Mouse (Mus musculus): Measurements from ENCODE around the gene Mt3.
A peak's percentile ranks its signal among the peaks of the same experiment; 100 is the strongest.
"Not testable (repeated sequence)": the region's sequence is repeated elsewhere in the genome, so short reads cannot be mapped to it uniquely, and the experiment has no call there.

Mt3 gene

DNA sequence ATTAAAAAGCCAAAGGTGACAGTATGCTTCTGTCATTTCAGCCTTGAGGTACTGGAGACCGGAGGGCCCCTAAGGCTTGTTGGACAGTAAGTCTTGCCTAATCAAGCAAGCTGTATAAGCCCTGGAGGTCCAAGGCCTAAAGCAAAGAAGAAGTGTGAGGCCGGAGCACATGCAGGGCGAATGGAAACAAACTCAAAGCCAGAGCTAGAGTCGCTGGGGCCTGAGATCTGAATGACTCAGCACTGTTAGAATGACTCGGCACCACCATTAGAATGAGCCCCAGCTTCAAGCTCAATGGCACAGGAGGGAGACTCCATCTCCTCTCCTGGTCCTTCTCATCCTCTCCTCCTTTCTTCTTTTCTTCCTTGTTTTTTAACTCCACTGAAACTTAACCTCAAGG lies 1.5 kb upstream of the Mt3 start:
- DNase-seq (ENCODE audit: low read depth) = no peak

- DNase-seq (ENCODE audit: low read depth) = no peak
These were observed 1.0 kb downstream of the Mt3 start for GRCm38 (mm10) chr8:94153451-94153850.

GRCm38 (mm10) chr8:94154537-94154936 lies 2.1 kb downstream of the Mt3 start:
- DNase-seq (ENCODE audit: low read depth) = no peak

DNA sequence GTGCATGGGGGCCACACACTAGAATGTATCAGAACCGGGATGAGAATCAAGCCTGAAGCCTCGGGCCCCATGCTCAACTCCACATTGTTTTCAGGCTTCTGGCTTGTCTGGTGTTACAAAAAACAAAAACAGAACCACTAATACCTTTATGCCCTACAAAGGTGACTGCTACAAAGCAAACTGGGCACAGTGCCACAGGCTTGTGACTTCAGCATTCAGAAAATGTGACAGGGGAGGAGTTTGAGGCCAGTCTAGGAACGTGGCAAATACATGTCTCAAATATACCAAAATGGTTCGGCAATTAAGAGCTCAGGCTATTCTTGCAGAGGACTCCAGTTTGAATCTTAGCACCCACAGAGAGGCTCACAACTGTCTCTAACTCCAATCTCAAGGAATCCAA lies 3.7 kb downstream of the Mt3 start:
- DNase-seq (ENCODE audit: low read depth) = no peak

DNA sequence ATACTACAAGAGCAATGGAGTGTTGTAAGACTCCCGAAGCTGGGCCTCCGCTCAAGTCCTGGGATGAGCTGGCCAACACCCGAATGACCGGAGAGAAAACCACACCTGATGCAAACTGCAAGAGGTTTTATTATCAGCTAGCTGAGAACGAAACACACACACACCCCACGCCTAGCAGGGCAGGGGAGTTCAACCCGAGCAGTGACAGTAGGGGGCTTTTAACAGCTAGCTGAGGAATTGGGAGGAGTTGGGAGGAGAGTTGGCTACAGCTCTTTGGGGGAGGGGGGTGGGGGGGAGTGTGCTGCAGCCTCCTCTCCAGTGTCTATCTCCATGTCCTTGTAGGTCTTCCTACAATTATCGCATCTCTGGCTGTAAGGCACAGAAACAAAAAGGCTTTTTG lies 13.4 kb downstream of the Mt3 start:
- DNase-seq (ENCODE audit: low read depth) = not testable (repeated sequence)

GRCm38 (mm10) chr8:94167244-94167643 lies 14.8 kb downstream of the Mt3 start:
- peak; percentile 87 for DNase-seq (ENCODE audit: low read depth)

DNA sequence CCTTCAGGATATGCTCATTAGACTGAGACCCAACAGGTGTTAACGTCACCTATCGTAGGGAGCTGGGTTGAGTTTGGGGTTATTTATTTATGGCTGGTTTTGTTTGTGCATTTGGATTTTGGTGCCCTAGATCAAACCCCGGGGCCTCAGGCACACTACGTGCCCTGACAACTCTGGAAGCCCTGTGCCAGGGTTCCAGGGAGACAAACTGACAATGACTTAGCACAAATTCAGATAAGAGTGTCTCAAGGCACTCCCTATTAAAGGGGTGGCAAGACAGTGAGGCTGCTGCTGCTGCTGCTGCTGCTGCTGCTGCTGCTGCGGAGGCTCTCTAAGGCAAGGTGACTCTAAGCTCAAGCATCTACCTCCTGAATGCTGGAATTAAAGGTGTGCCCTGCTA lies 17.1 kb downstream of the Mt3 start:
- peak; percentile 61 for DNase-seq (ENCODE audit: low read depth)

DNA sequence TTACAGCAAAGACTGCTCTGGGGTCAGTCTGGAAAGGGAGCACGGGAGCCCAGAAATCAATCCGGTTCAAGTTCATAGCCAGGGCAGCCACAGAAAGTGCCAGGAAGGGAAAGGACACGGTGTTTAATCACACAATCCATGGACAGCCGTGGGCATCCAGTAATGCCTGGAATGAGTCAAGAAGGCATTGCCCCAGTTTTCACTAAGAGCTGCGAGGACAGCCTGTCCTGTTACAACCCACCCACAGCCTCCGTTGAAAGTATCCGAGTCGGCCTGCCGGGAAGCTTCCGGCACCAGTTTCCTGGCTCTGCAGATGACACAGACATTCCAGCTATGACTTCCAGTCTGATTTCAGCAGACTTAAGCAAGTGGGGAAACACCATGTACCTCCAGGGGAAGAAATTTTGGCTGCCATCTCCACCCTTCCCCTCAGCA lies 18.9 kb downstream of the Mt3 start:
- no peak for DNase-seq (ENCODE audit: low read depth)

DNA sequence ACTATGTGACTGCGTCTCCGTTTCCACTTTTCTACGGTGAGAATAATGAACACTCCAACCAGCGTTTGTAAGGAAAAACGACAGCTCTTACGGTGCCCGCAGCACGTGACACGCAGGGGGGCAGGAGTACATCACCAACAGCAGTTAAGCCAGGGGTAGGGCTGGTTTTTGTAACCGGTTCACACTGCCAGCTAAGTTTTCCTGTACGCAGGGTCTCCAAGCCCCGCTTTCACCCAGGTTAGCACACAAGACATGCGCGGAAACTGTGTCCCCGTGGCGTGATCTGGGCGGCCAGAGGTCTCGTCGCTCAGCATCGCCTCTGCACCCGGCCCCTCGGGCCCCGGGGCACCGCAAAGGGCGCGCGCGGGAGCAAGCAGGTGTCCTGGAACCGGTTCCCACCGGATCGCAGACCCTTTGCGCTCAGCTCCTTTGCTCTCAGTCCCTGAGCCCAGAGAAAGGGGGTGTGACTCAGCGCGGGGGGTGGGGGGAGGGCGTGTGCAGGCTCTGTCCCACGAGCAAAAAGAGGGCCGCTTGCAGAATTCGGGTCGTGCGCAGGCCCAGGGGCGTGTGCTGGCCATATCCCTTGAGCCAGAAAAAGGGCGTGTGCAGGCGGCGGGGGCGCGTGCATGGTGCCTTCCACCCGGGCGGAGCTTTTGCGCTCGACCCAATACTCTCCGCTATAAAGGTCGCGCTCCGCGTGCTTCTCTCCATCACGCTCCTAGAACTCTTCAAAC lies 19.8 kb downstream of the Mt3 start, which contains the start of gene Mt2:
Gene Mt2 (plus strand): TSS at position 590 of the 734 bp plus-strand sequence.
- DNase-seq (ENCODE audit: low read depth) = peak; percentile 95

- DNase-seq (ENCODE audit: low read depth) = no peak
These were observed 20.7 kb downstream of the Mt3 start for GRCm38 (mm10) chr8:94172809-94173732.

DNA sequence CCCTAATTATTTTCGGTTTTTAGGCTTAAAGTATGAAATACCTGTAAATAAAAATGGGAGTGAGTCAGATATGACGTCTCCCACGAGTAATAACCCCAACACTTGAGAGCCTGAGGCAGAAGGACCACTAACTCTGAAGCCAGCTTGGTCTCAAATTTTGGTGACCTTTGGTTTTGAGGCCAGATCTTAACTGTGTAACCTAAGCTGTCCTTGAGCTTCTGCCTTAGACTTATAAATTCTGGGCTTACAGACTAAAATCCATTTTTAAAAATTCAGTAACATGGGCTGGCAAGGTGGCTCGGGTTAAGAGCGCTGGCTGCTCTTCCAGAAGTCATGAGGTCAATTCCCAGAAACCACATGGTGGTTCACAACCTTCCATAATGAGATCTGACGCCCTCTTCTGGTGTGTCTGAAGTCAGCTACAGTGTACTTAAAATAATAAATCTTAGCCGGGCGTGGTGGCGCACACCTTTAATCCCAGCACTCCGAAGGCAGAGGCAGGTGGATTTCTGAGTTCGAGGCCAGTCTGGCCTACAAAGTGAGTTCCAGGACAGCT lies 21.5 kb downstream of the Mt3 start:
- peak; percentile 56 for DNase-seq (ENCODE audit: low read depth)

DNA sequence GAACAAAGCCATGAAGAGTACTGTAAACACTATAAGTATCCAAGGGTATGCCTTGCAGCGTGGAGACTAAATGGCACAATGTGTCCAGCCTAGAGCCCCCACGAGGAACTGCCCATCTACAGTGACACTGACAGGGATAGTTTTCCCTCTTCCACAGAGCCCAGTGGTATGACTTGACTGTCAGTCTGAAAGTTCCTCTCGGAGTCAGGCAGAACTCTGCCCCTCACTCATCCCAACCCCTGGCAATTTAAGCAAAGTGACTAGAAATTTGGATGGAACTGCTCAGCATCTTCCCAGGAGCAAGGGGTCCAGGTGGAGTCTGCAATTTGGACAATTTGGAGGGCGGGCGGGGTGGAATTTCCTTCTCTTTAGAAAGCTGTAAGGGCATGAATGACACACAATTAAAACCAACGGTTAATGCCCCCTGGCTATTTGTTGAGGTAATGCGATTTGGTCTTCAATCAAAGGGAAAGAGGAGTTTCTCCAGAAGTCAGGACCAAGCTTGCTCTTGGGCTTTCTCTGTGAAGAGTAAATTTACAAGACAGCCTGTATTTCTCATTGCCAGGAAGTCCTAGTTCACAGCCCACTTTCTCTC lies 22.3 kb downstream of the Mt3 start:
- DNase-seq (ENCODE audit: low read depth) = no peak

- no peak for DNase-seq (ENCODE audit: low read depth)
These were observed 25.4 kb downstream of the Mt3 start for GRCm38 (mm10) chr8:94177716-94178390.

DNA sequence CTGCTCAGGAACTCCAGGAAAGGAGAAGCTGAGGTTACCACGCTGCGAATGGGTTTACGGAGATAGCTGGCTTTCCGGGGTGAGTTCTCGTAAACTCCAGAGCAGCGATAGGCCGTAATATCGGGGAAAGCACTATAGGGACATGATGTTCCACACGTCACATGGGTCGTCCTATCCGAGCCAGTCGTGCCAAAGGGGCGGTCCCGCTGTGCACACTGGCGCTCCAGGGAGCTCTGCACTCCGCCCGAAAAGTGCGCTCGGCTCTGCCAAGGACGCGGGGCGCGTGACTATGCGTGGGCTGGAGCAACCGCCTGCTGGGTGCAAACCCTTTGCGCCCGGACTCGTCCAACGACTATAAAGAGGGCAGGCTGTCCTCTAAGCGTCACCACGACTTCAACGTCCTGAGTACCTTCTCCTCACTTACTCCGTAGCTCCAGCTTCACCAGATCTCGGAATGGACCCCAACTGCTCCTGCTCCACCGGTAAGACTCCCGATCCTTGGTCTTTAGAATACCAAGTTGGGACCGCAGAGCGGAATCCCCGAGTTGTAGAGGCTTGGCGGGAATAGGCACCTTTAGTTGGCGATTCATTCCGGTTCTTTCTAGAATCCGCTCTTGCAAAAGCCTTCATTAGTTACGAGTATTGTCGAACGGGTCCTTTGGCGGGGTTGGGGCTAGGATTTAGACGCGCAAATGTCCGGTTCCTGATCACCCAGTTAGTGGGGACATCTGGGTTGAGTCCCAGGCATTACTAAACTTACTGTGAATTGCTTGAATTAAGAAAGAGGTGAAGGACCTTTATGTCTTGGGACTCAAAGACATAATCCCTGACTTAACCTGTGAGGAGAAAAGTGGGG lies 26.7 kb downstream of the Mt3 start, which contains the start of gene Mt1:
Gene Mt1 (plus strand): TSS at position 226 of the 856 bp plus-strand sequence.
- DNase-seq (ENCODE audit: low read depth) = peak; percentile 99

DNA sequence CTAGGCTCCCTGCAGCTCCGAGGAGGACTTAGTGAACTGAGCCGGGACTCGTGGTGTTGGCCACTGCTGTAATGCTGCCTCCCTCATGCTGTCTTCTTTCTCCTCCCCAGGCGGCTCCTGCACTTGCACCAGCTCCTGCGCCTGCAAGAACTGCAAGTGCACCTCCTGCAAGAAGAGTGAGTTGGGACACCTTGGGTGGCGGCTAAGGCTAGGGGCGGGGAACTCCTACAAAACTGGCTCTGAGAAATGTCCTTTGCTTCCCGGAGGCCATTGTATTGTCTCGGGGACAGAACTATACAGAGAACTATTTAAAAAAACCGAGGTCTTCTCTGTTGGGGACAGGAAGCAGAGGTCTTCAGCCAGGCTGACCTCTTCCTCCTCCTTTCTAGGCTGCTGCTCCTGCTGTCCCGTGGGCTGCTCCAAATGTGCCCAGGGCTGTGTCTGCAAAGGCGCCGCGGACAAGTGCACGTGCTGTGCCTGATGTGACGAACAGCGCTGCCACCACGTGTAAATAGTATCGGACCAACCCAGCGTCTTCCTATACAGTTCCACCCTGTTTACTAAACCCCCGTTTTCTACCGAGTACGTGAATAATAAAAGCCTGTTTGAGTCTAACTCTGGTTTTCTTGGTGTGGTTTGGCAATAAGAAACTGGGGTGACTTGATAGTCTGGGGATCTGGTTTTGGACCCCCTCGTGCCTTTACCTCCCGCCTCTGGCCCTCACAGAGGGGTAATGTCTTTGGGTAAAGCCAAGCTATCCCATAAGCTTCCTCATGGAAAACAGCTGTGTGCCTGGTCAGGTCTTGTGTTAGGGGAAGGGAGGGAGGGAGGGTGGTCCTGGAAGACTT lies 27.5 kb downstream of the Mt3 start:
- DNase-seq (ENCODE audit: low read depth) = peak; percentile 57

GRCm38 (mm10) chr8:94180561-94180908 lies 28.1 kb downstream of the Mt3 start:
- peak; percentile 51 for DNase-seq (ENCODE audit: low read depth)

- no peak for DNase-seq (ENCODE audit: low read depth)
These were observed 29.9 kb downstream of the Mt3 start for GRCm38 (mm10) chr8:94182055-94182929.

GRCm38 (mm10) chr8:94183117-94183516 lies 30.7 kb downstream of the Mt3 start:
- DNase-seq (ENCODE audit: low read depth) = peak; percentile 88

DNA sequence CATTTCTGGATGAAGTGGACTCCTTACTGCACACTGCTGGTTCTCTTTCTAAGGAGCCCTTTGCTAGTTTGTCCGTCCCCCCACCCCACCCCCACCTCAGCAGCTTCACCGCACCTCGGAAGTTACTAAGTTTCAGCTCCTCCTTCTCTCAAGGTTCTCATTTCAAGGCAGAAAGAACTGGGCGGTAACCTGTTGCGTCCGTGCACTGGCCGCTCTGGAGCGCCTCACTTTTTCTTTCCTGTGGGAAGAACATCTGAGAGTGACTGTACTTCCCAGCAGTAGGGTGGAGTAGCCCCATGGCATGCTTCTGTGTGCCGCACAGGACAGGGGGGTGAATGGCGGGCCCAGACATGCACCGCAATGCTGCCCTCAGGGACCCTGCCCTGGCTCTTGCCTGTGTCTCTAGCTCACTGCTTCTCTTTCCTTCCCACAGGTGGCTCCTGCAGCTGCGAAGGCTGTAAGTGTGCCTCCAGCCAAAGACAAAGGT lies 32.0 kb downstream of the Mt3 start:
- DNase-seq (ENCODE audit: low read depth) = no peak

Data from c-Kit-positive CD71-positive TER-119-negative erythroid progenitor cells, embryonic 14.5 days (primary cell).